Mouse (Mus musculus) embryonic fibroblast, embryonic 13.5 days (primary cell): ENCODE measurements around the gene Adh5.

Experiments
- CTCF ChIP-seq: IDR thresholded peaks from 2 replicates; pipeline ENCODE4 v1.5.1; 2011; ENCODE audit warnings: mild to moderate bottlenecking, control low read depth, low read length, moderate library complexity, borderline replicate concordance; ENCODE audit not compliant: insufficient read depth
- POLR2A ChIP-seq: IDR thresholded peaks from 2 replicates; pipeline ENCODE4 v1.6.1; 2011; ENCODE audit warnings: low read depth, mild to moderate bottlenecking, control low read depth, low read length, moderate library complexity

DNA sequence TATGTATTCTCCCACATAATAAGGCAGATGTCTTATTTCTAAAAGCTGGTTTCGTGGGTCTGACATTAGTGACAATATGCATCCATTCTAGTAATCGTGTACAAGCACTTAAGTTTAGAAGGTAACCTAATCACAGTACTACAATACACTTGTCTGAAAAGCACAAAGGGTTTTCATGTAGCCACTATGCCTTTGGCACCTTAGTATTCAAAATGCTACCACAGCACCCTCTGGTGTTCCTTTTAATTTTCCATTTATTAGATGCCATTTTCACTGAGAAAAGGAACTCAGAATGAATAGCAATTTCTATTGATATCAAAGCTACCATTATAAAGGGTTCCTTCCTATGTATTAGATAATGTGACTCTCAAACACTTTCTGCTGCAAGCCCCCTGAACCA lies 11.1 kb upstream of the Adh5 start:
- TF ChIP-seq CTCF, result no peak
- no peak for TF ChIP-seq POLR2A
